Mouse (Mus musculus) brain, embryonic 14.5 days (tissue): ENCODE results near the gene Magi3. TPM values are rescaled to one million over a fixed set of nuclear protein-coding genes. Genes with fewer than 3 reads are reported as not detected.

Experiments used
- DNase-seq: peaks from one replicate; pipeline ENCODE4 v3.0.0-alpha.2; 2011; ENCODE audit warnings: low read depth
- CTCF ChIP-seq: fragments of 200-500 bp; IDR thresholded peaks from 2 replicates; pipeline ENCODE4 v1.5.1; 2012; ENCODE audit warnings: inconsistent platforms, mild to moderate bottlenecking, moderate library complexity, borderline replicate concordance; ENCODE audit not compliant: insufficient read depth, insufficient read length; ENCODE audit errors: extremely low read depth
- POLR2A ChIP-seq: fragments of 200-500 bp; IDR thresholded peaks from 2 replicates; pipeline ENCODE4 v1.6.1; 2012; ENCODE audit warnings: mild to moderate bottlenecking, inconsistent platforms, borderline replicate concordance; ENCODE audit not compliant: poor library complexity, insufficient read depth, insufficient read length, severe bottlenecking; ENCODE audit errors: extremely low read depth
- polyA plus RNA-seq: library from polyadenylated mRNA; depleted of rRNA; stranded (reverse); fragments of >200 nt; gene quantifications from 2 replicates; pipeline ENCODE4 v1.2.3, GENCODE M21; 2012

Gene Magi3
- polyA plus RNA-seq, 1 experiment: 13.5 TPM

- TF ChIP-seq POLR2A (no peak), CTCF (no peak)
- no peak for DNase-seq
Measured at GRCm38 (mm10) chr3:104082031-104082430, 138.1 kb downstream of the Magi3 start.

GRCm38 (mm10) chr3:104078725-104079124, 141.4 kb downstream of the Magi3 start:
- TF ChIP-seq CTCF (no peak), POLR2A (no peak)
- no peak for DNase-seq

- no peak for TF ChIP-seq POLR2A
- no peak for TF ChIP-seq CTCF
Measured at GRCm38 (mm10) chr3:104069395-104069794, 150.8 kb downstream of the Magi3 start.

DNA sequence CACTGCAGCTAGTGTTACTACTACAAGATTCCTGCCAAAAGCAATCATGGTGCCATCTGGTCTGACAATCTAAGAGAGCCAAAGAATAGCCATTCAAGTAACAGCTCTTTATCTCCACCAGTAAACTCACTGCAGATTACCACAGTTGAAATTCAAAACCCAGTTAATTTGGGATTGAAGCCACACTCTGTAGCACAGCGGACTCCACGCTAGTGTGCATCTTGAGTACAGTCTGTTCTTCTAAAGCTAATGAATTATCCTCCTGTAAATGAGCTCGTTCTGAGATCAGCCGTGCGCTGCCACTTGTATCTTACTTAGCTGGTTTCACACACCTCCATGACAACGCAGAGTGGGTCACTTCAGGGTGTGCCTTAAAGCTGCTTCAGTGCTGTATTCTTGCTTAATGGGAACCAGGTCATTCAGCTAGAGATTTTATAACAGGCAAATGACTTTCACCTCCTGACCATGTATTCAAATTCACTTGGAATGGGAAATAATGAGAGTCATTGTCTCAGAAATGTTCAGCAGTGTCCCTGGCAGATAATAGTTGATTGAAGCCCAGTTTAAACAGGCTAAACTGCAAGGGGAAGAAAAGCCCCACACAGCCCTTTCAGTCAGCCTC, 161.1 kb downstream of the Magi3 start:
- no peak for TF ChIP-seq CTCF
- no peak for TF ChIP-seq POLR2A
- peak; percentile 95 for DNase-seq

More at GRCm38 (mm10) chr3:104069395-104069794, 150.8 kb downstream of the Magi3 start:
- no peak for DNase-seq

GRCm38 (mm10) chr3:104032747-104033146, 187.4 kb downstream of the Magi3 start:
- TF ChIP-seq CTCF: no peak
- no peak for TF ChIP-seq POLR2A
- peak; percentile 53 for DNase-seq

DNA sequence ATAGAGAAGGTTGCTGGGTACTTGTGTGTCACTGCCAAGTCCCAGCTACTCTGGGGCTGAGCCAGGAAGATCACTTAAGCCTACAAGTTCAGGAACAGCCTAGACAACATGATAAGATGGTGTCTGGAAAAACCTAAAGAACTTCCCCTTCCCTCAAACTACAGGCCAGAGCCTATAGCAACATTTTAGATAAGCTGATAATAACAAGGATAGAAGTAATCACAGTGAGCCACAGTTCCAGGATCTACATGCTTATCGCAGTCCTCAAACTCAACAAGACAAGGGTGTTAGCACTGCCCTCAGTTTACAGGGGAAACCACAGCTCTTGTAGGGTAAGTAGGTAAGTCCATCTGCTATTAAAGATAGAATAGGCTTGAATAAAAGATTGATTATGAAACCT, 188.1 kb downstream of the Magi3 start:
- DNase-seq: no peak
- TF ChIP-seq CTCF: no peak
- no peak for TF ChIP-seq POLR2A

DNA sequence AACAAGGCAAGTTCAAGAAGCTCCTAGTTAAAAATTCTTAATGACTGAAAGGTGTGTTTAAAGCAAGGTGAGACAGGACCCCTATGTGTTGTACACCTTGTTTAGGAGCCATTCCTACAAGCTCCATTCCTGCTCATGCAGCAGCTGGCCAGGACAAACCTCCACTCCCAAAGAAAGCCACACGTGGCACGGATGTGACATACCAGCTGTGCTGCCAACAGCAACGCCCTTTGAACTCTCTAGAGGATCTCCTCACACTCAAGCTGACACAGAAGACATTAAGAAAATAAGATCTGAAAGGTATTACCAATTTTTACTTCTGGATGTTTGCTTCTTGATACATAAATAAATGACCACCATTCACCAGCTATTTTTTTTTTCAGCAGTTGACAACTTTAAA, 193.2 kb downstream of the Magi3 start:
- TF ChIP-seq POLR2A (no peak), CTCF (no peak)
- no peak for DNase-seq

DNA sequence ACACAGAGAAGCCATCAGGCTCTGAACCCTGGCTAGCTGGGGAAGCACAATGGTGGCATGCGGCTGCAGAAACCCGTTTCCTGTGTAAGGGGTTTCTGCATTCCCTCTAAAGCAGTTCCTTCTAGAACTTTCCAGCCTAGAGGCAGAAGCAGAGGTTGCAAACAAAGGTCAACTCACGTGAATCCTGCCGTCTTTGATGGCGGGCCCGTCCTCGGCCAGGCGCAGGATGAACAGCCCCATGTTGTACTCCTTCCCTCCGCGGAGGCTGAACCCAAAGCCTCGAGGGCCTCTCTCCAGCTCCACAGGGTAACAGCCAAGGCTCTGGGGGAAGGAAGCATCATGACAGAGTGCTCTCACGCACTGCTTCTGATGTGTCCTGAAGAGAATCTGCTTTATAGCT, 200.1 kb downstream of the Magi3 start:
- no peak for DNase-seq
- TF ChIP-seq CTCF (no peak), POLR2A (no peak)

DNA sequence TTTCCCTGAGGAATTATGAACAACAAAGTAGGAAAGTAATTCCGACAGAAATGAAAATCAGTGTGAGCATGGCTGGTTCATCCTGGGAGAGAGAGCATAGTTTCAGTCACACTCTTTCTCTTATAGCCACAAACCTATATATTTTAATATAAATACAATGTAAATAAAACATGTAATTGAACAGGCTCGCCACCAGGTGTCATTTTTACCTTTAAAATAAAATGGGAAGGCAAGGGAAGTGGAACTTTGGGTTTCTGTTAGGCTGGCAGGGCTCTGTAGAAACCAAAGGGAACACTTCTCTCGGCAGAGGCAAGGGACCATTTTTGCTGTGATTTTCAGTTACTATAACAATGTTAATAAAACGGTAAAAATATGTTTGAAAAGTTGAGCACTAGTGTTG, 200.7 kb downstream of the Magi3 start:
- peak; percentile 63 for DNase-seq
- TF ChIP-seq POLR2A (no peak), CTCF (no peak)

GRCm38 (mm10) chr3:104017931-104018330, 202.2 kb downstream of the Magi3 start:
- DNase-seq: no peak
- TF ChIP-seq CTCF (no peak), POLR2A (no peak)

DNA sequence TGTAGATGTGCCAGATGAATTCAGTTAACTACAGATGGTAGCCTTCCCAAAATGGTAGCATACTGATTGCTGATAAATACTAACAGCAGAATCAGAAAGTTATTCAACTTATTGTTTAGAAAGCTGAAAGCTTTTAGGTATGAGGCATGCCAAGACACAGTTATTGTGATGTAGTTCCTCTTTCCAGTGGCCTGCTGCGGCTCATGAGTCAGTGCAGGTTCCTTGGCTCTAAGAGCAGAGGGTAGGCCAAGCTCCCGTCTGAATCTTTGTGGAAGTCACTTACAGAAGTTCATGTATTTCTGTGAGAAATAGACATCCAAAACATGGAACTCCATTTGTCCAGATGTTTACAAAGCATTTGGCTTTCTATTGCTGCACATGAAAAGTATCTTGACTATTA, 208.2 kb downstream of the Magi3 start:
- TF ChIP-seq POLR2A: no peak
- TF ChIP-seq CTCF: no peak
- no peak for DNase-seq

- no peak for DNase-seq
- TF ChIP-seq CTCF: peak; percentile 8; the same call in 1 of the 2 replicates
- no peak for TF ChIP-seq POLR2A
Measured at GRCm38 (mm10) chr3:104009924-104010662, 210.1 kb downstream of the Magi3 start.
